In the genomic region with DNA sequence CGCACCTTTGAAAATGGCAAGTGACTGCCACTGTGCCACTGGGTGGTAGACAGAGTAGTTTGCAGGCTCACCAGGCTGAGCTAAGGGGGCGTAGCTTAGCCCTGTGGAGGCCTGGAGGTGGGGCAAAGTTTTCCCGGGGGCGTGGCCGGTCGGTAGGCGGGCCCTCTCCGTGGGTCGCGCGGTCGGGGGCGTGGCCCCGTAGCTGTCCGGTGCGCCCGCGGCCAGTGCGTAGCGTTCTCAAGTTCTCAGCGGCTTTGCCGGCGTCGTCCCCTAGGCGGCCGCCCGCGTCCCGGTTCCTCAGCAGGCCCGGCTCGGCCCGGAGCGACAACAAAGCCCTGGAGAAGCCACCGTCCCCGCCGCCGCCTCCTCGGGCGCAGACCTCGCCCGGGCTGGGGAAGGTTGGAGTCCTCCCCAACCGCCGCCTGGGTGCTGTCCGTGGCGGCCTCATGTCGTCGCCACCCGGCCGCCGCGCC, we compare ENCODE assay signal across 7 mouse cellular contexts. TPM values are rescaled to one million over a fixed set of nuclear protein-coding genes. Genes with fewer than 3 reads are reported as not detected.
A peak's percentile ranks its signal among the peaks of the same experiment; 100 is the strongest.
DNase-seq lines count a peak whose midpoint lies in the region; ATAC-seq lines count a peak whose summit lies in the region.

A gene (plus strand): TSS at position 191 of the 473 bp plus-strand sequence.

- ATAC-seq in intestine, embryonic 16.5 days, result peak; percentile 92
- peak; percentile 89 for ATAC-seq in midbrain, embryonic 11.5 days (ENCODE audit: low FRiP score)

- no peaks in the 10 kb centered on the region for H3K9me3 ChIP-seq in intestine, embryonic 16.5 days (ENCODE audit: control insufficient read depth, low read length)
- H3K9me3 ChIP-seq in midbrain, embryonic 11.5 days (ENCODE audit: control insufficient read depth, low read length), result no peaks in the 10 kb centered on the region

- intact Hi-C loops in left cerebral cortex, postnatal 36 days (cut with DNase I), result no loop called here

- H3K36me3 ChIP-seq in intestine, embryonic 16.5 days (ENCODE audit: control insufficient read depth, insufficient read depth, low read length), result no peaks in the 10 kb centered on the region
- H3K36me3 ChIP-seq in midbrain, embryonic 11.5 days (ENCODE audit: control insufficient read depth, insufficient read depth, low read length), result no peaks in the 10 kb centered on the region

- peak within 1 kb of the TSS; percentile 96 for H3K4me2 ChIP-seq in intestine, embryonic 16.5 days (ENCODE audit: low read depth, low read length)
- peak within 1 kb of the TSS; percentile 81 for H3K4me2 ChIP-seq in midbrain, embryonic 11.5 days

- no peaks in the 10 kb centered on the region for H3K4me1 ChIP-seq in intestine, embryonic 16.5 days (ENCODE audit: control insufficient read depth, insufficient read depth, low read length)
- H3K4me1 ChIP-seq in midbrain, embryonic 11.5 days (ENCODE audit: control insufficient read depth, insufficient read depth, low read length), result no peaks in the 10 kb centered on the region

- H3K4me3 ChIP-seq in intestine, embryonic 16.5 days (ENCODE audit: low read length), result peak within 1 kb of the TSS; percentile 72
- H3K4me3 ChIP-seq in midbrain, embryonic 11.5 days (ENCODE audit: low read depth, low read length), result peak within 1 kb of the TSS; percentile 57

- peak within 1 kb of the TSS; percentile 72 for H3K9ac ChIP-seq in intestine, embryonic 16.5 days (ENCODE audit: low read depth, low read length)
- peak within 1 kb of the TSS; percentile 64 for H3K9ac ChIP-seq in midbrain, embryonic 11.5 days (ENCODE audit: low read length)

- no peaks in the 10 kb centered on the region for H3K27me3 ChIP-seq in intestine, embryonic 16.5 days (replicated peaks; ENCODE audit: control insufficient read depth, insufficient read depth, low read length)
- H3K27me3 ChIP-seq in midbrain, embryonic 11.5 days (ENCODE audit: control insufficient read depth, insufficient read depth, low read length), result no peaks in the 10 kb centered on the region

- WGBS in intestine, embryonic 16.5 days, result under 1% methylated on average over 51 of the region's 51 CpGs
- WGBS in midbrain, embryonic 11.5 days, result under 1% methylated on average over 39 of the region's 51 CpGs

- peak; percentile 97 for DNase-seq in adrenal gland, adult 2 months
- DNase-seq in embryo, embryonic 11.5 days (ENCODE audit: low read depth, low spot score), result peak; percentile 74
- peak; percentile 87 to 91 for DNase-seq in gastrocnemius, postnatal 4 days (ENCODE audit: low spot score in 2 of 2)
- DNase-seq in left cerebral cortex, postnatal 36 days (ENCODE audit: low spot score in 2 of 2), result peak; percentile 85 to 86
- peak; percentile 98 for DNase-seq in midbrain, embryonic 11.5 days (ENCODE audit: low spot score, missing footprints)
- peak; percentile 79 for DNase-seq in skeletal muscle tissue, adult 2 months (ENCODE audit: low read depth, low spot score)

- peak within 1 kb of the TSS; percentile 92 for H3K27ac ChIP-seq in intestine, embryonic 16.5 days (ENCODE audit: low read length)
- H3K27ac ChIP-seq in midbrain, embryonic 11.5 days (ENCODE audit: low read depth, low read length), result peak within 1 kb of the TSS; percentile 71

RNA-seq across cellular contexts. Expression of the gene that starts here (rescaled TPM):
- total RNA-seq in adrenal gland, adult 2 months (2021), result 10 to 100 TPM in 1 of 2 experiments, 1 to 10 TPM in 1; 9.0 to 11.4 TPM
- 12.9 and 14.6 TPM in 2 replicates for polyA plus RNA-seq in adrenal gland, adult 2 months (2012; rRNA removed)
- 1 to 10 TPM; 8.3 to 9.6 TPM for total RNA-seq in gastrocnemius, postnatal 4 days (2021)
- polyA plus RNA-seq in intestine, embryonic 16.5 days (2015; fragmentation: Nextera tagmentation; extraction: Ambion mirVana), result 6.1 and 6.6 TPM in 2 replicates
- 1 to 10 TPM; 3.3 to 4.6 TPM for total RNA-seq in left cerebral cortex, postnatal 36 days (2021)
- 14.3 and 15.6 TPM in 2 replicates for polyA plus RNA-seq in midbrain, embryonic 11.5 days (2014; fragmentation: Nextera tagmentation; extraction: Ambion mirVana)

Comparison
In these comparisons a context has a peak if more than half of its experiments do, and no peak if none do; other contexts are left out.
1. Peak in every context shown above with its lines: DNase-seq, ATAC-seq, H3K4me3 ChIP-seq and H3K27ac ChIP-seq.